Mouse (Mus musculus) brain, embryonic 14.5 days (tissue): ENCODE measurements around the gene Ttll10.

Experiments used
- CTCF ChIP-seq: fragments of 200-500 bp; IDR thresholded peaks from 2 replicates; pipeline ENCODE4 v1.5.1; 2012; ENCODE audit warnings: inconsistent platforms, mild to moderate bottlenecking, moderate library complexity, borderline replicate concordance; ENCODE audit not compliant: insufficient read depth, insufficient read length; ENCODE audit errors: extremely low read depth
- POLR2A ChIP-seq: fragments of 200-500 bp; IDR thresholded peaks from 2 replicates; pipeline ENCODE4 v1.6.1; 2012; ENCODE audit warnings: mild to moderate bottlenecking, inconsistent platforms, borderline replicate concordance; ENCODE audit not compliant: poor library complexity, insufficient read depth, insufficient read length, severe bottlenecking; ENCODE audit errors: extremely low read depth

GRCm38 (mm10) chr4:156100501-156100900 lies 41.3 kb upstream of the Ttll10 start:
- TF ChIP-seq CTCF, result no peak
- no peak for TF ChIP-seq POLR2A
